Mouse (Mus musculus): ENCODE measurements at regions not wholly inside any gene's neighbourhood (a gene's known extent, or its start where the extent isn't known, plus 50 kb on each side); places are given as distances from the start of the nearest gene placed in this dataset.

GRCm38 (mm10) chr12:114478741-114479140, 935.0 kb downstream of the Adam6a start:
- TF ChIP-seq POLR2A (IDR thresholded peaks at IDR 0.05; ENCODE audit: insufficient read depth, low read depth, low read length) (no peak), CTCF (IDR thresholded peaks at IDR 0.05; ENCODE audit: insufficient read depth, low read depth, low read length) (no peak)

Measured in olfactory bulb, adult 2 months (tissue).